Mouse (Mus musculus) neural tube, embryonic 12.5 days (tissue): ENCODE measurements around the gene Tm9sf1. TPM values are rescaled to one million over a fixed set of nuclear protein-coding genes. Genes with fewer than 3 reads are reported as not detected.

Experiments
- ATAC-seq: fragments of 200-750 bp; cut with Nextera tagmentation; 2 replicates; pipeline ENCODE4 v1.8.0; 2017; ENCODE audit warnings: low read depth, mild to moderate bottlenecking, moderate TSS enrichment, moderate library complexity; ENCODE audit not compliant: low FRiP score
- H3K27ac ChIP-seq: fragments of 300-500 bp; sonication (generic); 2 replicates; pipeline ENCODE4 v1.5.1; 2016
- H3K27me3 ChIP-seq: fragments of 300-500 bp; sonication (generic); replicated peaks from 2 replicates; pipeline ENCODE4 v1.6.1; 2016; ENCODE audit warnings: mild to moderate bottlenecking
- H3K36me3 ChIP-seq: fragments of 300-500 bp; sonication (generic); 2 replicates; pipeline ENCODE4 v1.6.1; 2016; ENCODE audit warnings: mild to moderate bottlenecking
- H3K4me1 ChIP-seq: fragments of 300-500 bp; sonication (generic); 2 replicates; pipeline ENCODE4 v1.6.1; 2016
- H3K4me2 ChIP-seq: fragments of 300-500 bp; sonication (generic); replicated peaks from 2 replicates; pipeline ENCODE4 v1.6.1; 2016; ENCODE audit warnings: mild to moderate bottlenecking
- H3K4me3 ChIP-seq: fragments of 300-500 bp; sonication (generic); 2 replicates; pipeline ENCODE4 v1.5.1; 2016
- H3K9ac ChIP-seq: fragments of 300-500 bp; sonication (generic); 2 replicates; pipeline ENCODE4 v1.6.1; 2016; ENCODE audit warnings: mild to moderate bottlenecking
- H3K9me3 ChIP-seq: fragments of 300-500 bp; sonication (generic); 2 replicates; pipeline ENCODE4 v1.6.1; 2016; ENCODE audit warnings: mild to moderate bottlenecking
- WGBS: fragments of 180-500 bp; shearing (Covaris S2); methylation state at CpG from one replicate; pipeline ENCODE4 v1.1.7; 2016; 5-methylcytosine and 5-hydroxymethylcytosine counted together
- polyA plus RNA-seq: library from polyadenylated mRNA; unstranded; fragments of >200 nt; fragmentation: Nextera tagmentation; extraction: Ambion mirVana; gene quantifications from 2 replicates; pipeline ENCODE4 v1.2.1, GENCODE M21; 2016

Gene Tm9sf1
- polyA plus RNA-seq, 1 experiment from 2014 or later: 68.6 TPM

GRCm38 (mm10) chr14:55628077-55628827, 15.4 kb downstream of the Tm9sf1 start:
- 83% methylated on average over 27 of the region's 27 CpGs for WGBS
- no peak for ATAC-seq
- peaks cover 97% of the 10 kb centered on the region for H3K36me3 ChIP-seq

GRCm38 (mm10) chr14:55618486-55619195, 25.0 kb downstream of the Tm9sf1 start:
- peak overlapping the region; percentile 40; the same call in 1 of the 2 replicates for H3K9ac ChIP-seq
- no peak overlapping the region for H3K27ac ChIP-seq
- H3K4me3 ChIP-seq: peak overlapping the region; percentile 20
- ATAC-seq: no peak
- H3K4me1 ChIP-seq: no peaks in the 10 kb centered on the region
- peaks cover 1% of the 10 kb centered on the region; the same call in 1 of the 2 replicates for H3K36me3 ChIP-seq
- WGBS: 52% methylated on average over 22 of the region's 22 CpGs
- no peaks in the 10 kb centered on the region for H3K27me3 ChIP-seq
- peak overlapping the region; percentile 51 for H3K4me2 ChIP-seq
- no peaks in the 10 kb centered on the region for H3K9me3 ChIP-seq

More at GRCm38 (mm10) chr14:55628077-55628827, 15.4 kb downstream of the Tm9sf1 start:
- no peaks in the 10 kb centered on the region for H3K9me3 ChIP-seq
- no peaks in the 10 kb centered on the region for H3K4me1 ChIP-seq
- H3K4me3 ChIP-seq: no peak overlapping the region
- H3K4me2 ChIP-seq: no peak overlapping the region
- H3K27ac ChIP-seq: no peak overlapping the region
- no peak overlapping the region for H3K9ac ChIP-seq
- H3K27me3 ChIP-seq: no peaks in the 10 kb centered on the region

- WGBS: 22% methylated on average over 21 of the region's 21 CpGs
- Histone ChIP-seq H3K9ac (peak within 1 kb of the TSS; percentile 40; the same call in 1 of the 2 replicates), H3K27ac (no peak within 1 kb of the TSS)
Measured at GRCm38 (mm10) chr14:55617822-55618221, 25.8 kb downstream of the Tm9sf1 start, which contains the start of gene Rec8. Rec8 (plus strand) TSS chr14:55618037.

GRCm38 (mm10) chr14:55616844-55617243, 26.8 kb downstream of the Tm9sf1 start:
- Histone ChIP-seq H3K27me3 (no peaks in the 10 kb centered on the region), H3K27ac (no peak overlapping the region), H3K4me1 (no peaks in the 10 kb centered on the region), H3K9me3 (no peaks in the 10 kb centered on the region), H3K36me3 (no peaks in the 10 kb centered on the region), H3K4me3 (no peak overlapping the region), H3K4me2 (no peak overlapping the region), H3K9ac (no peak overlapping the region)
- WGBS: 90% methylated on average over 2 of the region's 2 CpGs
- ATAC-seq: no peak

More at GRCm38 (mm10) chr14:55617822-55618221, 25.8 kb downstream of the Tm9sf1 start, which contains the start of gene Rec8:
- no peaks in the 10 kb centered on the region for H3K9me3 ChIP-seq
- no peaks in the 10 kb centered on the region for H3K36me3 ChIP-seq
- H3K4me3 ChIP-seq: peak within 1 kb of the TSS; percentile 20
- peak within 1 kb of the TSS; percentile 51 for H3K4me2 ChIP-seq
- no peaks in the 10 kb centered on the region for H3K27me3 ChIP-seq
- peak; percentile 83 for ATAC-seq
- no peaks in the 10 kb centered on the region for H3K4me1 ChIP-seq

- Histone ChIP-seq H3K27me3 (no peaks in the 10 kb centered on the region), H3K4me1 (no peaks in the 10 kb centered on the region), H3K27ac (no peak overlapping the region), H3K9me3 (no peaks in the 10 kb centered on the region), H3K4me3 (no peak overlapping the region), H3K9ac (no peak overlapping the region), H3K36me3 (no peaks in the 10 kb centered on the region), H3K4me2 (no peak overlapping the region)
- no peak for ATAC-seq
- WGBS: 55% methylated on average over 2 of the region's 2 CpGs
Measured at GRCm38 (mm10) chr14:55615876-55616275, 27.7 kb downstream of the Tm9sf1 start.

GRCm38 (mm10) chr14:55614565-55615178, 28.9 kb downstream of the Tm9sf1 start:
- WGBS: 80% methylated on average over 7 of the region's 7 CpGs
- Histone ChIP-seq H3K4me3 (no peak overlapping the region), H3K36me3 (peaks cover 4% of the 10 kb centered on the region), H3K9ac (no peak overlapping the region), H3K27ac (no peak overlapping the region), H3K27me3 (no peaks in the 10 kb centered on the region), H3K4me1 (no peaks in the 10 kb centered on the region), H3K4me2 (no peak overlapping the region), H3K9me3 (no peaks in the 10 kb centered on the region)
- ATAC-seq: no peak

- Histone ChIP-seq H3K27me3 (no peaks in the 10 kb centered on the region), H3K4me3 (no peak overlapping the region), H3K4me1 (no peaks in the 10 kb centered on the region), H3K9me3 (no peaks in the 10 kb centered on the region), H3K4me2 (no peak overlapping the region), H3K27ac (no peak overlapping the region), H3K9ac (no peak overlapping the region), H3K36me3 (peaks cover 17% of the 10 kb centered on the region)
- no peak for ATAC-seq
- 77% methylated on average over 6 of the region's 6 CpGs for WGBS
Measured at GRCm38 (mm10) chr14:55613346-55613745, 30.3 kb downstream of the Tm9sf1 start.

- Histone ChIP-seq H3K9me3 (no peaks in the 10 kb centered on the region), H3K27ac (no peak overlapping the region), H3K36me3 (peaks cover 50% of the 10 kb centered on the region), H3K27me3 (no peaks in the 10 kb centered on the region), H3K4me3 (no peak overlapping the region), H3K4me2 (no peak overlapping the region), H3K9ac (no peak overlapping the region), H3K4me1 (no peaks in the 10 kb centered on the region)
- ATAC-seq: no peak
- WGBS: 94% methylated on average over 6 of the region's 6 CpGs
Measured at GRCm38 (mm10) chr14:55608339-55608738, 35.3 kb downstream of the Tm9sf1 start.

- Histone ChIP-seq H3K9ac (no peak overlapping the region), H3K36me3 (peaks cover 75% of the 10 kb centered on the region), H3K4me3 (no peak overlapping the region), H3K27ac (no peak overlapping the region), H3K4me1 (no peaks in the 10 kb centered on the region), H3K9me3 (no peaks in the 10 kb centered on the region), H3K27me3 (no peaks in the 10 kb centered on the region), H3K4me2 (no peak overlapping the region)
- ATAC-seq: no peak
- WGBS: 94% methylated on average over 16 of the region's 16 CpGs
Measured at GRCm38 (mm10) chr14:55605743-55606459, 37.7 kb downstream of the Tm9sf1 start.

GRCm38 (mm10) chr14:55604823-55605222, 38.8 kb downstream of the Tm9sf1 start:
- no peaks in the 10 kb centered on the region for H3K9me3 ChIP-seq
- H3K4me1 ChIP-seq: no peaks in the 10 kb centered on the region
- no peak for ATAC-seq
- no peak overlapping the region for H3K9ac ChIP-seq
- no peaks in the 10 kb centered on the region for H3K27me3 ChIP-seq
- WGBS: 91% methylated on average over 11 of the region's 11 CpGs
- H3K4me2 ChIP-seq: no peak overlapping the region
- H3K36me3 ChIP-seq: peaks cover 82% of the 10 kb centered on the region
- no peak overlapping the region for H3K27ac ChIP-seq
- H3K4me3 ChIP-seq: no peak overlapping the region

GRCm38 (mm10) chr14:55603633-55604576, 39.7 kb downstream of the Tm9sf1 start:
- H3K36me3 ChIP-seq: peaks cover 83% of the 10 kb centered on the region
- peak overlapping the region; percentile 40 for H3K4me2 ChIP-seq
- 22% methylated on average over 19 of the region's 19 CpGs for WGBS
- H3K9me3 ChIP-seq: no peaks in the 10 kb centered on the region
- H3K9ac ChIP-seq: 0 out of 2 replicates have a peak overlapping the region, but pooled peaks have one; percentile 9
- H3K27ac ChIP-seq: no peak overlapping the region
- no peak overlapping the region for H3K4me3 ChIP-seq
- no peaks in the 10 kb centered on the region for H3K27me3 ChIP-seq
- H3K4me1 ChIP-seq: no peaks in the 10 kb centered on the region
- peak; percentile 88 for ATAC-seq
